Mouse (Mus musculus) liver, adult (tissue): ENCODE results near the gene Baiap2.

Experiments
- GATA4 ChIP-seq: IDR thresholded peaks from 2 replicates; pipeline ENCODE4 v1.6.1; 2014; ENCODE audit warnings: mild to moderate bottlenecking, low read length; ENCODE audit not compliant: insufficient replicate concordance

Gene Baiap2

DNA sequence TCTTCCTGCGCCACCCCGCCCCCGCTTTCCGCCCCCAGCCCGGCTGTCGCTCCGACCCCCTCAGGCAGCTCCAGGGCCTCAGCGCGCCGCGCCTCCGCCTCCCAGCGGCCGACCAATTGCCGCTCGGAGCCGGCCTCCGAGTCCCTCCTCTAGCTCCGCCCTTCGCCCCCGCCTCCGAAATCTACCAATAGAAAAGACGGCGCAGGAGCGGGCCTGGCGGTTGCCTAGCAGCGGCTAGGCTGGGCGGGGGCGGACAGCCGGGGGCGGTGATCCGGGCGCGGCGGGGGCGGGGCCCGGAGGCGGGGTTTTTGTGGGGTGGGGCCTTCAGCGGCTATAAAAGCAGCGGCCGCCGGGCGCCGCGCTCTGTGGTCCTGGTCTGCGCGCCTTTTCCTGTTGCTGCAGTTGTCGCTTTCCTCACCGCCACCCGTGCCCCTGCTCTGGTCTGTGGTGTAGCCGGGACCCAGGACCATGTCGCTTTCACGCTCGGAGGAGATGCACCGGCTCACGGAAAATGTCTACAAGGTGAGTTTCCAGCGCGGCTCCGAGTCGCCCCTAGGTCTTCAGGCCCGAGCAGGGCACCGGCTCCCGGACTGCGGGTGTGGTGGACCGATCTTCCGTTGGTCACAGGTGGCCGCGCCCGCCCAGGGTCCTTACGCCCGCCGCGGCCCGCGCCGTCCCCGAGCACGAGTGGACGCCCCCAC lies at the start of gene Baiap2:
Gene Baiap2, plus strand, starts transcription at position 37 of the 701 bp plus-strand sequence.
- no peak for TF ChIP-seq GATA4

DNA sequence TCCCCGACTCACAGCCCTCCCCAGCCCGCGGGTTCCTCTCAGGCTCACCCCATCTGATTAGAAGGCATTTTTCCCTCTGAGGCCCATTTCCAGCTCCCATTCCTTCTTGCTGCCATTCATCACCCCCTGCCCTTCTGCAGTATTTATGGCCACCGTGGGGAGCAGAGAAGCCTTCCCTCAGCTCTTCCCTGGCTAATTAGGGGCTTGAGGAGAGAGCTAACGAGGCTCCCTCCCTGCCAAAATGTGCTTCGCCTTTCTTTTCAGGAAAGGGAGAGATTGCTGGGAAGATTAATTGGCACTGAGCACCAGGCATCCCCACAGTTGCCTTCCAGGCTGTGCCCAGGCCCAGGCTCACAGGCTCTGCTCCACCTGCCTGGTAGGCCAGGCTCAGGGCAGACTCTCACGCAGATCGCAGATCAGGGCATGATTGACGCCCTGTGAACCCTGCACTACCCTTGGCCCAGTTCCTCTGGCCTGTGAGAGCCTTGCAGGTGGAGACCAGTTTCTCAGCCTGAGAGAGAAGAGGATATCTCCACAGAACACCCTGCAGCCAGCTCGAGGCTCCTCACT lies 48.8 kb upstream of the Baiap2 start:
- no peak for TF ChIP-seq GATA4

DNA sequence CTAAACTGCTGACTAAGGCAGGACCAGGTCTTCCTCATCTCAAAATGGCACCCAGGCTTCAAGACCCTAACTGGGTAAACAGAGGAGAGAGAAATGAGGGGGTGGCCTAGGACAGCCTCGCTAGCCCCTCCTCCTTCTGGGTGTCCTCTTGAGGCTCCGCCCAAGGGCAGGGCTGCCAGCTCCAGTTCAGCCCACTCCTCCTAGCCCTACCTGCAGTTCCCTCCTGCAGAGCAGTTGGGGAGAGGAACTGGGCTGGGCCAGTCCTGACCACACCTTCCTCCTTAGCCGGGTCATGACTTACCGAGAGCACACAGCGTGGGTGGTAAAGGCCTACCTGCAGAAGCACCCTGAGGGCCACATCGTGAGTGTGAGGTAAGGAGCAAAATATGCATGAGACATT lies 47.9 kb upstream of the Baiap2 start:
- TF ChIP-seq GATA4 = no peak

DNA sequence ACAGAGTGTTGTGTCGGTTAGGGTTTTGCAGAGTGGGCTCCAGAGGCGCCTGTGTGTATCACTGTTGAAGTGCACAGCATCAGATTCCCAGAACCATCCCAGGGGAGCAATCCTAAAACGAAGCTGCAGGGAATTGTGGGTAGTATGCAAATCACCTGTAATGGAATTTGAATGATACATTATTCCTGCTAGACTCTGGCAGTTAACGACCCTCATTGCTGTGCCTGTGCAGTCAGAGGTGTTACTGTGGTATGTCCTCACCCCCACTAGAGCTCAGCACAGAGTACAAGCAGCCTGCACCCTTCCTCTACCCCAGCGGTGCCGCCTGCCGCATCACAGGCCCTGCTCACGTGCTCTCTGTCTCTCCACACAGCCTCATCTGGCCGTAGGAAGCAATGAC lies 45.5 kb upstream of the Baiap2 start:
- no peak for TF ChIP-seq GATA4

DNA sequence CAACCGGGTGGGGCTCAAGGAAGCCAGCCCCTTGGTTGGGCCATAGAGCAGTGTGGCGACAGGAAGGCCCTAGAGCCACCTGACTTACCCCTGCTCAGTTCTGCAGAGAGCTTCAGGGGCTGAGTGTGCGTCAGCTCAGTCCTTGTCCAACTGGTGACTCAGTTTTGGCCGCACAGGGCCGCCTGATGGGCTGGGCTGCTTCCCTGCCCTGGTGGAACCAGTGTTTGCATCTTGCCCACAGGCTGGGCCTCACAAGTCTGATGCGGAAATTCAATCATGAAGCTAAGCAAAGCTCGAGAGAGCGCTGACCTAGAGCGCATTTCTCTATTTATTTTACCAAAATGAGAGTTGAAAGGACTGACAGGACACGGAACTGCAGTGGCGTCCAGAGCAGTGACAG lies 43.6 kb upstream of the Baiap2 start:
- TF ChIP-seq GATA4 = no peak

DNA sequence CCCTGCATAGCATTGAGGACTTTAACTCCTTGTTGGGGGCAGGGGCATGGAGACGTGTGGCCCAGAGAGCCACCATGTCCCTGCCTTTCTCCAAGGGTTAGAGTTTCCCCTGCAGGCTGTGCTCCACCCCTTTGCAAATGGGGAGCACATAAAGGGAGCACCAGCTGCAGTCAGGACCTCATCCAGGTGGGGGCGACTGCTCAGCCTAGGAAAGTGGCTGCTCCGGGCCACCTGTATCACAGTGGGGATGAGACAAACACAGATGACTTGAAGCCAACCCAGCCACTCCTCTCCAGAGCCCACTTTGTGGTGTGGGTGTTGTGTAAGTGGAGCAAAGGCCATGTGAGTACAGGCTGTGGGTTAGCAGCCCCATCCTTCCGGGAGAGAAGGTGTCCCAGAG lies 41.4 kb upstream of the Baiap2 start:
- no peak for TF ChIP-seq GATA4

DNA sequence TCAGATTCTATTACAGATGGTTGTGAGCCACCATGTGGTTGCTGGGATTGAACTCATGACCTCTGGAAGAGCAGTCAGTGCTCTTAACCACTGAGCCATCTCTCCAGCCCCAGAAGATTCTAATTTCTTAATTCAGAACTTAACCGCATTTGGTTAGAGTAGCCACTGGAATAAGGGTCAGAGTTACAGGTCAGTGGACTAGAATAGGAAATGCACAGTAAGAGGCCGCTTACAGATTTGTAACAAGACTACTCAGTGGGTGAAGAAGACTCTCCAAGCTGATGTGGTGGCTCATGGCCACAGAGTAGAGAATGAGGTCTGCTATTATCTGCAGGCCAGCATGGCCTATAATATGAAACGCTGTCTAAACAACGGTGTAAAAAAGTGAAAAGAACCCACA lies 39.7 kb upstream of the Baiap2 start:
- TF ChIP-seq GATA4 = no peak

DNA sequence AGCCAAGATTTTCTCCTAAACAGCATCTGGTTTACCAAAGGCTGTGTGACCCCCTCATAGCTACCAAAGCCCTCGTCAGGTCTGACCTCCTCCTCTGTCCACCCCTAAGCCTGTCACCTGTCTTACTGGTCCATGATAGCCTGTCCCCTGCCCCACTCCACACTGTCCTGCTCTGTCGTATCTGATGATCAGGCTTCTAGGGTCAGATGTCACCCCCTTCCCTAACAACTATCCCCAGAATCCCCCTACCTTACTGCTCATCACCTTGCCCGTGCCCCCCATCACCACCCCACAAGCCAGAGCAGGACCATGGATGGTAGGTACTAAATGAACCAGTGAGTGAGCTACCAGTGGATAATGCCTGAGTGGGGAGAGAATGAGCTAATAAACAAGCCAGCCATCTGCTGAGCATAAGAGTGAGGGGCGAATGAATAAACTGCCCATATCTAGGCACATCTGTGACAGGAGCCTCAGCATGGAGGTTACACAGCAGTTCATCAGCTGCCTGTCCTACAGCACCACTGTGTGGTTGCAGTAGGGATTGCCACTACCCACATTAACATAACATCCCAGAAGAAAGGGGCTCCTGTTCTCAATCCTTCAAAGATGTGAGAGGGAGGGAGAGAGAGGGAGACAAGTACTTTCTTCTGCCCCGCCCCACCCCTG lies 37.8 kb upstream of the Baiap2 start:
- TF ChIP-seq GATA4 = no peak

DNA sequence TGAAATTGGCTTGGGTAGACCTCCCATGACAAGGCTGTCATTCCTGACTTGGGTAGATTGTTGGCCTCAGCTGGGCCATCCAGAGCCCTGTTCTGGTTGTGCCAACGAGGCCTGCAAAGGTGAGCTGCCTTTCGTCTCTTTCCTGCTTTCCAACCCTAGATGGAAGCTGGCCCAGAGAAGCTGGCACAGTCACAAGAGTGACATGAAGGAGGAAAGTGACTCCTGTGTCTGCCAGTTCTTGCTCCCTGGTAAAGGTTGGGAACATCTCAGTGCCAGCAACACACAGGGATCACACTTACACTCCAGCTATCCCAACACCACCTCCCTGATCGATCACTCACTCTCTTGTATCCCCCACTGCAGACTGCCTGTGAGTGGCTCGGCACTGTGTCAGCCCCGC lies 36.8 kb upstream of the Baiap2 start:
- no peak for TF ChIP-seq GATA4

DNA sequence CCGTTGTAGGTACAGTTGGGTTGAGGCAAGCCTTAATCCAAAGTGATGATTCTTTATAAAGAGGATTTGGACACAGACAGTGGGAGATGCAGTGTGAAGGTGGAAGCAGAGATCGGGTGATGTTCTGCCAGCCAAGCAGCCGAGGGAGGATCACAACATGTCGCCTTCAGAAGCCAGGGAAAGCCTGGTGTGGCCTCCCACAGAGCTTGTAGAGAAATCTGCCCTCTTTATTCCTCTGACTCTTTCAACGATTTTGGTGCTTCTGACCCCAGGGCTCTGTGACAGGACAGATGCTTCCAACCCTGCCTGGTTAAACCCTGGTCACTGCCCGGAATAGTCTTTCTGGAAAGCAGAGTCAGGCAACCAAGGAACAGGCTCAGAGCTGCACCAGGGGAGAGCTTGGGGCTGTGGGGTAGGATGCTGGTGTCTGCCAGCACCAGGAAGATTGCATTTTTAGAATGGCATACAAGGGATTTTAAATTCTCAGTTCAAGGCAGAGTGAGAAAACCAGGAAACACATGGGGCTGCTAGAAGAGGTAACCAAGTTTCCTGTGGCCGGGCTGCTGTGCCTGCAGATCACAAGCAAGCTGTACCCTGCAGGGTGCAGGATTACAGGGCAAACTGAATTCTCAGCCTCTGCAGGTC lies 35.4 kb upstream of the Baiap2 start:
- TF ChIP-seq GATA4 = no peak

DNA sequence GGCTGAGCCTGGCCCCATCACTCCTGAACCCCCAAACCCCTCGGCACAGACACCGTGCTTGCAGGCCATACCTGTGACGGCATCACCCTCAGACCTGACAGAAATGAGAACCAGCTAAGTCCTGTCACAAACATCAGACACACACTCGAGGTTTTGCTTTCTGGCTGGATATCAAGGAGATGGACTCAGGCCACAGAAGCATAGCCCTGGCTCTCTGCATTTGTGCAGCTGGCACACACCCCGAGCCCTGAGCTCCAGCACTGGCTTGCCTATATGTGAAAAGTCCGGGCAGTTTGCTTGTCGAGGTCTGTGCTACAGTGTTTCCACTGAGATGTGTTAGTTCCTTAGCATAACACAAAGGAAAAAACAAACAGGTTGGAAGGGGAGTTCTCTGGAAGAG lies 34.9 kb upstream of the Baiap2 start:
- TF ChIP-seq GATA4 = no peak

DNA sequence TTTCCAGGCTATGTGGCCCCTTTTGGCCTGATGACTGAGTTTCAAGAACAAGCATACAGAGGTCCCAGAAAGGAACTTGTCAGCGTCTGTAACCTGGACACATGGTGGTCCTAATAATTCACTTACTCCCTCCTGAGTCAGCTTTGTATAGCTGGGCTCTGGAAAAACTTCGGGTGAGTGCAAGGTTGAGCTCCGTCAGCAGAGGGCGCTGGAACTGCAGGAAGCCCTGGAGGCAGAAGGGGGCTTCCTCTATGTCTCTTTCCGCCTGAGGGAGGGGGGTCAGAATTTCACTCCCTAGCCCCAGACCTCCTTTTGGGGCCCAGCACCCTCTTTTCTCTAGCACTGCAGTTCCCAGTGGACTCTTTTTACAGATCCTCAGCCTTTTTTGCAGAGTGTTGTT lies 33.1 kb upstream of the Baiap2 start:
- TF ChIP-seq GATA4 = no peak

DNA sequence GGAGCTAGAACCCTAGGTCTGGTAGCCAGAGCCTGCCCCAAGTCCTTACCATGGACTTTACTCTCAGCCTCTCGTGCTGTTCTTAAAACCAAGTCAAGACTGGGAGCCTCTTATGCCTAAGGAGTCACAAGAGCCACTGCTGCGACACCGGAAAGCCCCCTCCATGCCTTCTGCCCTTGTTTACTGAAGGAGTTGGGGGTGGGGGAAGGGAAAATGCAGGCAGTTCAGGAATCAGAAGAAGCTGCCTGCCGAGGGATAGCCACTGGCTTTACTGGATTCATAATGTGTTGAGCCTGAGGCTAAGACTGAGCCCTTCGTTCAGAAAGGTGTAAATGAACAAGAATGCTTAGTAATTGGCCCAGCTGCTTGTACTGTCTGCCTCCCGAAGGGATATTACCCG lies 29.7 kb upstream of the Baiap2 start:
- TF ChIP-seq GATA4 = no peak

DNA sequence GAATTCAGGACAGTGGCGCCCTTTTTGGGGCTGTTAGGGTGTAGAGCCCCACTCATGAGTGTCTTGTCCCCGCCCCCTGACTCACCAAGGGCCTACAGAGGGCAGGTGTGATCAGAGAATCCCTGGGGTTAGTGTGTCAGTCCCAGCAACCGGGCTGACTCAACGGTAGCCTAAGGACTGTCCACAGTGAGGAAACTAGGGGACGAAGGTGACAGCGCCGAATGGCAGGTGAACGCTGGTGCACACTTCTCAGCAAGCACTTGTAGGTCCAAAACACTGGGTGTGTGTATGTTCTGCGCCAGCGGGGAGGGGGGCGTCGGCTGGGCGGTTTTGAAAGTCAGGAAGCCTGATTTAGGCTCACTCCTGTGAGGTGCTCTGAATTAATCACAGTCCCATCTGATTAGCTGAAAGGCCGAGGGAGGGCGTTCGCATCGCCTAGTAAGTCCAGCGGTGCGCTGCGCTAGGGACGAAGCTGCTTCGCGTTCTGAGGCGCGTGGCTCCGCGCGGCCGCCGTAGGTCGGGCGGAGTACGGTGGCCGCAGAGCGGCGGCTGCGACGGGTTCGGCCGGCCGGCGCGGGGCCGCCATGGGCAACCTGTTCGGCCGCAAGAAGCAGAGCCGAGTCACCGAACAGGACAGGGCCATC lies 29.1 kb upstream of the Baiap2 start, which contains the start of gene Chmp6:
Gene Chmp6, plus strand, starts transcription at position 151 of the 644 bp plus-strand sequence.
- no peak for TF ChIP-seq GATA4

DNA sequence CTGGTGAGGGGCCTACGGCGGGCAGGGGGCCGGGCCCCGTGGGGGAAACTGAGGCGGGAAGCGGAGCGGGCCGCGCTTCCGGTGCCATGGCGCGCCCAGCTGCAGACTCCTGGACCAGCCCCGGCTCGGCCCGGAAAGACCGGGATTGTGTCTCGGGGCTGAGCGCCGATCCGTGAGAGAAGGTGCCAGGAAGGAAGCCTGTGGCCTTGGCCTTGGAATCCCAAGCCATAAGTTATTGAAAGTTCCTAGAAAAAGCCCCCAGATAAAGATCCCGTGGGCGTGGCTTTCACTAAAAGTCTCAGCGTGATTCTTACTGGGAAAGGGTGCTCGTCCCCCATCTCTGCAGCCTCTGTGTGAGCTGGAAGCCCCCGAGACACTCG lies 28.6 kb upstream of the Baiap2 start:
- no peak for TF ChIP-seq GATA4
